In the genomic region with DNA sequence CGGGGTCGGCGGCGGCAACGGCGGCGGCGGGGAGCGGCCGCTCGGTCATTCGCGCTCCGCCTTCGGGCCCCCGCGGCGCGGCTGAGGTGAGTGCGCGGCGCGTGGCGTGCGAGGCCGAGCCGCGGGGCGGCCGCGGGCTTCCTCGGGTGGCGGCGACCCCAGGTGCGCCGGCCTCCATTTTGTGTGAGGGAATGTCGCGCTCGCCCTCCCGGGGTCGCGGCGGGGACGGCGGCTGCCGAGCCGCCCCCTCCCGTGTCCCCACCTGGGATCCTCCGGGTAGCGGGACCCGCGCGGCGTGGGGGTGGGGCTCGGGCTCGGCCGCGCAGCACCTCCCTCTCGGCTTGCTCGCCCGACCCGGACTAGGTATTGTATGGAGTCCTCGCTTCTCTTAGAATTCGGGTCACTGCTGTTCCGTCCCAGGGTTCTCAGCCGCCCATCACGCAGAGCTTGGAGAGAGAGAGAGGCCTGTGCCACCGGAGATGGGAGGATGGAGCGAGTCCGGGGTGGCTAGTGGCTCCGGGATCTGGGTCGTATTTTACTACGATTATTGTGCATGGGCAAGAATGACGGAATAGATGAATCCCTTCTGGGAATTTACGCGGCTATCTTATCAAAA, we compare ENCODE assay signal across 8 mouse cellular contexts. TPM values are rescaled to one million over a fixed set of nuclear protein-coding genes. Genes with fewer than 3 reads are reported as not detected.
DNase-seq lines count a peak whose midpoint lies in the region; ATAC-seq and TF ChIP-seq lines count a peak whose summit lies in the region.

No protein-coding gene starts in this region.

- H3K9ac ChIP-seq in kidney, embryonic 16.5 days (replicated peaks; ENCODE audit: low read length), result peak overlapping the region; percentile 76
- H3K9ac ChIP-seq in liver, embryonic 14.5 days (replicated peaks), result peak overlapping the region; percentile 67

- H3K4me2 ChIP-seq in kidney, embryonic 16.5 days (replicated peaks; ENCODE audit: low read depth, low read length), result peak overlapping the region; percentile 99
- peak overlapping the region; percentile 94 for H3K4me2 ChIP-seq in liver, embryonic 14.5 days (ENCODE audit: low read depth)

- H3K27ac ChIP-seq in kidney, embryonic 16.5 days (ENCODE audit: low read length), result no peak overlapping the region
- no peak overlapping the region for H3K27ac ChIP-seq in liver, embryonic 14.5 days

- peak; percentile 83 for ATAC-seq in kidney, embryonic 16.5 days (ENCODE audit: low FRiP score, low TSS enrichment)
- ATAC-seq in liver, embryonic 14.5 days (ENCODE audit: insufficient read depth), result peak; percentile 53

- DNase-seq in left cerebral cortex, adult 18-20 months (ENCODE audit: low spot score in 2 of 2), result peak; percentile 43 to 53
- no peak for DNase-seq in left cerebral cortex, adult 11 months (ENCODE audit: low spot score)
- DNase-seq in cerebellum, adult 18-20 months, result peak; percentile 61 to 65
- peak; percentile 26 for DNase-seq in forelimb bud, embryonic 11.5 days (ENCODE audit: low read depth, low spot score)
- DNase-seq in liver, embryonic 14.5 days (ENCODE audit: low read depth in 3 of 3, low spot score in 3 of 3), result no peak
- DNase-seq in right cerebral cortex, postnatal 14 days, result peak; percentile 45
- DNase-seq in gastrocnemius, adult 18-20 months (ENCODE audit: low spot score), result no peak

- peak overlapping the region; percentile 79 for H3K4me3 ChIP-seq in kidney, embryonic 16.5 days (ENCODE audit: low read length)
- peak overlapping the region; percentile 80 for H3K4me3 ChIP-seq in liver, embryonic 14.5 days (ENCODE audit: insufficient read depth in 1 of 2, low read depth in 2 of 2, low read length in 2 of 2)

- WGBS in kidney, embryonic 16.5 days, result under 1% methylated on average over 59 of the region's 76 CpGs
- under 1% methylated on average over 61 of the region's 76 CpGs for WGBS in liver, embryonic 14.5 days (ENCODE audit: insufficient replicate concordance)

- H3K27me3 ChIP-seq in kidney, embryonic 16.5 days (ENCODE audit: insufficient read depth, low read length), result peaks cover 22% of the 10 kb centered on the region; the same call in 1 of the 2 replicates
- peaks cover 6% of the 10 kb centered on the region for H3K27me3 ChIP-seq in liver, embryonic 14.5 days (ENCODE audit: control insufficient read depth, insufficient read depth, low read length)

- TF ChIP-seq CTCF in liver, embryonic 14.5 days (IDR thresholded peaks at IDR 0.05; ENCODE audit: low read depth), result no peak

- no peak for TF ChIP-seq EP300 in liver, embryonic 14.5 days (IDR thresholded peaks at IDR 0.05; ENCODE audit: low read depth)

- H3K36me3 ChIP-seq in kidney, embryonic 16.5 days (ENCODE audit: insufficient read depth, low read length), result no peaks in the 10 kb centered on the region
- H3K36me3 ChIP-seq in liver, embryonic 14.5 days (replicated peaks; ENCODE audit: control insufficient read depth, insufficient read depth, low read depth), result no peaks in the 10 kb centered on the region

- no peaks in the 10 kb centered on the region for H3K9me3 ChIP-seq in kidney, embryonic 16.5 days (ENCODE audit: low read length)
- H3K9me3 ChIP-seq in liver, embryonic 14.5 days (ENCODE audit: control insufficient read depth, low read length), result no peaks in the 10 kb centered on the region

- H3K4me1 ChIP-seq in kidney, embryonic 16.5 days (ENCODE audit: insufficient read depth, low read length), result 0 out of 2 replicates have a peak, but pooled peaks cover 3% of the 10 kb centered on the region
- peaks cover 12 to 21% of the 10 kb centered on the region in 2 experiments for H3K4me1 ChIP-seq in liver, embryonic 14.5 days (replicated peaks; ENCODE audit: control insufficient read depth in 2 of 2, insufficient read depth in 2 of 2, low read length in 1 of 2)

RNA-seq across cellular contexts. Expression of a gene that starts 4.6 kb away (rescaled TPM):
- 10 to 100 TPM; 51.9 to 53.1 TPM for total RNA-seq in left cerebral cortex, adult 18-20 months (2021)
- polyA plus RNA-seq in kidney, embryonic 16.5 days (2015; fragmentation: Nextera tagmentation; extraction: Ambion mirVana), result 2.3 and 2.4 TPM in 2 replicates
- 0.65 and 1.0 TPM in 2 replicates for polyA plus RNA-seq in liver, embryonic 14.5 days (2012; rRNA removed)
- 1.2 and 2.4 TPM in 2 replicates for polyA plus RNA-seq in liver, embryonic 14.5 days (2014; fragmentation: Nextera tagmentation; extraction: Ambion mirVana)
- under 1 TPM in 1 of 2 experiments, not detected in 1; 0.05 TPM for total RNA-seq in gastrocnemius, adult 18-20 months (2021)

RNA-seq across cellular contexts. Expression of a gene that starts 27.3 kb away (rescaled TPM):
- under 1 TPM in 1 of 2 experiments, not detected in 1; 0.80 TPM for total RNA-seq in left cerebral cortex, adult 18-20 months (2021)
- 3.4 and 11.4 TPM in 2 replicates for polyA plus RNA-seq in kidney, embryonic 16.5 days (2015; fragmentation: Nextera tagmentation; extraction: Ambion mirVana)
- 0.33 and 0.52 TPM in 2 replicates for polyA plus RNA-seq in liver, embryonic 14.5 days (2012; rRNA removed)
- polyA plus RNA-seq in liver, embryonic 14.5 days (2014; fragmentation: Nextera tagmentation; extraction: Ambion mirVana), result 0.81 and 1.1 TPM in 2 replicates
- 1 to 10 TPM in 1 of 2 experiments, not detected in 1; 5.9 TPM for total RNA-seq in gastrocnemius, adult 18-20 months (2021)

RNA-seq across cellular contexts. Expression of a gene that starts 37.6 kb away (rescaled TPM):
- not detected for total RNA-seq in left cerebral cortex, adult 18-20 months (2021)
- polyA plus RNA-seq in kidney, embryonic 16.5 days (2015; fragmentation: Nextera tagmentation; extraction: Ambion mirVana), result not detected in 2 replicates
- not detected in 2 replicates for polyA plus RNA-seq in liver, embryonic 14.5 days (2012; rRNA removed)
- not detected in 2 replicates for polyA plus RNA-seq in liver, embryonic 14.5 days (2014; fragmentation: Nextera tagmentation; extraction: Ambion mirVana)
- total RNA-seq in gastrocnemius, adult 18-20 months (2021), result not detected

Comparison
In these comparisons a context has a peak if more than half of its experiments do, and no peak if none do; other contexts are left out.
1. DNase-seq: peak in left cerebral cortex, adult 18-20 months (2 of 2), cerebellum, adult 18-20 months (2 of 2), forelimb bud, embryonic 11.5 days (single experiment) and right cerebral cortex, postnatal 14 days (single experiment); none in left cerebral cortex, adult 11 months (single experiment), liver, embryonic 14.5 days (0 of 3) and gastrocnemius, adult 18-20 months (single experiment).
2. RNA of a gene that starts 4.6 kb away (total RNA-seq): 51.9 to 53.1 TPM in left cerebral cortex, adult 18-20 months; 0.05 TPM in gastrocnemius, adult 18-20 months; every median in the first group is over 10 times any median in the second.